Mouse (Mus musculus) lung, embryonic 15.5 days (tissue): Measurements from ENCODE around the gene Actr1a. TPM values are rescaled to one million over a fixed set of nuclear protein-coding genes. Genes with fewer than 3 reads are reported as not detected.

Source experiments
- ATAC-seq: fragments of 200-750 bp; cut with Nextera tagmentation; 2 replicates; pipeline ENCODE4 v1.8.0; 2017; ENCODE audit warnings: moderate number of reproducible peaks, borderline replicate concordance; ENCODE audit not compliant: low FRiP score, low TSS enrichment; ENCODE audit errors: extremely low read depth
- H3K27ac ChIP-seq: fragments of 300-500 bp; sonication (generic); 2 replicates; pipeline ENCODE4 v1.5.1; 2015; ENCODE audit warnings: moderate library complexity, mild to moderate bottlenecking, inconsistent platforms
- H3K27me3 ChIP-seq: fragments of 300-500 bp; sonication (generic); 2 replicates; pipeline ENCODE4 v1.6.1; 2015; ENCODE audit warnings: inconsistent platforms
- H3K36me3 ChIP-seq: fragments of 300-500 bp; sonication (generic); 2 replicates; pipeline ENCODE4 v1.6.1; 2015; ENCODE audit warnings: inconsistent platforms
- H3K4me1 ChIP-seq: fragments of 300-500 bp; sonication (generic); 2 replicates; pipeline ENCODE4 v1.6.1; 2015; ENCODE audit warnings: inconsistent platforms
- H3K4me2 ChIP-seq: fragments of 300-500 bp; sonication (generic); 2 replicates; pipeline ENCODE4 v1.6.1; 2015; ENCODE audit warnings: inconsistent platforms, mild to moderate bottlenecking, moderate library complexity
- H3K4me3 ChIP-seq: fragments of 300-500 bp; sonication (generic); 2 replicates; pipeline ENCODE4 v1.5.1; 2015; ENCODE audit warnings: mild to moderate bottlenecking, inconsistent platforms
- H3K9ac ChIP-seq: fragments of 300-500 bp; sonication (generic); 2 replicates; pipeline ENCODE4 v1.6.1; 2015; ENCODE audit warnings: inconsistent platforms
- H3K9me3 ChIP-seq: fragments of 300-500 bp; sonication (generic); 2 replicates; pipeline ENCODE4 v1.6.1; 2016; ENCODE audit warnings: inconsistent platforms
- WGBS: fragments of 180-500 bp; shearing (Covaris S2); methylation state at CpG from one replicate; pipeline ENCODE4 v1.1.7; 2015; 5-methylcytosine and 5-hydroxymethylcytosine counted together
- microRNA counts: library from miRNA; unstranded; fragments of <30 nt; microRNA quantifications from one replicate; lab custom pipeline; 2016
- microRNA-seq: library from miRNA; unstranded; fragments of <30 nt; microRNA quantifications from one replicate; pipeline ENCODE4, GENCODE M21; 2016
- polyA plus RNA-seq: library from polyadenylated mRNA; unstranded; fragments of >200 nt; fragmentation: Nextera tagmentation; extraction: Ambion mirVana; gene quantifications from 2 replicates; pipeline ENCODE4 v1.2.1, GENCODE M21; 2015

Actr1a gene
- polyA plus RNA-seq, 1 experiment from 2014 or later = 139 TPM

- H3K9ac ChIP-seq = no peak overlapping the region
- peaks cover 27% of the 10 kb centered on the region for H3K4me1 ChIP-seq
- H3K9me3 ChIP-seq = no peaks in the 10 kb centered on the region
- no peak overlapping the region for H3K4me3 ChIP-seq
- H3K4me2 ChIP-seq = no peak overlapping the region
- H3K36me3 ChIP-seq = peaks cover 11% of the 10 kb centered on the region; the same call in 1 of the 2 replicates
- no peak for ATAC-seq
- WGBS = 91% methylated on average over 14 of the region's 14 CpGs
- peaks cover 14% of the 10 kb centered on the region for H3K27me3 ChIP-seq
- no peak overlapping the region for H3K27ac ChIP-seq
Observed at GRCm38 (mm10) chr19:46331326-46331725, 64.2 kb downstream of the Actr1a start.

GRCm38 (mm10) chr19:46330696-46331095, 64.9 kb downstream of the Actr1a start:
- H3K9ac ChIP-seq = no peak overlapping the region
- no peak overlapping the region for H3K4me3 ChIP-seq
- no peak overlapping the region for H3K27ac ChIP-seq
- no peak overlapping the region for H3K4me2 ChIP-seq
- H3K9me3 ChIP-seq = no peaks in the 10 kb centered on the region
- peaks cover 27% of the 10 kb centered on the region for H3K4me1 ChIP-seq
- peaks cover 20% of the 10 kb centered on the region for H3K27me3 ChIP-seq
- peaks cover 11% of the 10 kb centered on the region; the same call in 1 of the 2 replicates for H3K36me3 ChIP-seq
- WGBS = 90% methylated on average over 12 of the region's 12 CpGs
- ATAC-seq = no peak

- H3K4me3 ChIP-seq = 0 out of 2 replicates have a peak overlapping the region, but pooled peaks have one; percentile 76
- peak overlapping the region; percentile 100 for H3K4me2 ChIP-seq
- no peak overlapping the region for H3K27ac ChIP-seq
- H3K36me3 ChIP-seq = peaks cover 11% of the 10 kb centered on the region; the same call in 1 of the 2 replicates
- ATAC-seq = peak; percentile 60
- H3K27me3 ChIP-seq = peaks cover 28% of the 10 kb centered on the region
- H3K4me1 ChIP-seq = peaks cover 27% of the 10 kb centered on the region
- WGBS = 5% methylated on average over 16 of the region's 16 CpGs
- H3K9ac ChIP-seq = no peak overlapping the region
- no peaks in the 10 kb centered on the region for H3K9me3 ChIP-seq
Observed at GRCm38 (mm10) chr19:46329951-46330350, 65.6 kb downstream of the Actr1a start.

GRCm38 (mm10) chr19:46329031-46329641, 66.4 kb downstream of the Actr1a start:
- peaks cover 36% of the 10 kb centered on the region for H3K27me3 ChIP-seq
- H3K4me1 ChIP-seq = peaks cover 27% of the 10 kb centered on the region
- ATAC-seq = peak; percentile 1; the same call in 1 of the 2 replicates
- WGBS = 2% methylated on average over 54 of the region's 54 CpGs
- H3K4me2 ChIP-seq = peak overlapping the region; percentile 100
- peak overlapping the region; percentile 89 for H3K27ac ChIP-seq
- H3K4me3 ChIP-seq = peak overlapping the region; percentile 76
- H3K9me3 ChIP-seq = no peaks in the 10 kb centered on the region
- peak overlapping the region; percentile 70 for H3K9ac ChIP-seq
- H3K36me3 ChIP-seq = peaks cover 11% of the 10 kb centered on the region; the same call in 1 of the 2 replicates

GRCm38 (mm10) chr19:46328081-46329030, 67.2 kb downstream of the Actr1a start, which contains the start of gene Fbxl15:
Gene Fbxl15 (plus strand): TSS chr19:46328184.
- Histone ChIP-seq H3K4me1 (peaks cover 27% of the 10 kb centered on the region), H3K9ac (peak within 1 kb of the TSS; percentile 70), H3K4me2 (peak within 1 kb of the TSS; percentile 100), H3K4me3 (peak within 1 kb of the TSS; percentile 76), H3K36me3 (peaks cover 11% of the 10 kb centered on the region; the same call in 1 of the 2 replicates), H3K9me3 (no peaks in the 10 kb centered on the region), H3K27me3 (peaks cover 43% of the 10 kb centered on the region), H3K27ac (peak within 1 kb of the TSS; percentile 89)
- WGBS = under 1% methylated on average over 81 of the region's 81 CpGs
- ATAC-seq = peak; percentile 87

- peak overlapping the region; percentile 76 for H3K4me3 ChIP-seq
- ATAC-seq = no peak
- H3K4me2 ChIP-seq = peak overlapping the region; percentile 100
- H3K27ac ChIP-seq = peak overlapping the region; percentile 89
- 23% methylated on average over 14 of the region's 14 CpGs for WGBS
- no peaks in the 10 kb centered on the region for H3K9me3 ChIP-seq
- peaks cover 51% of the 10 kb centered on the region for H3K27me3 ChIP-seq
- H3K36me3 ChIP-seq = peaks cover 11% of the 10 kb centered on the region; the same call in 1 of the 2 replicates
- H3K9ac ChIP-seq = peak overlapping the region; percentile 70
- H3K4me1 ChIP-seq = peaks cover 27% of the 10 kb centered on the region
Observed at GRCm38 (mm10) chr19:46327531-46328064, 68.0 kb downstream of the Actr1a start.

MicroRNAs encoded within 50 kb of the gene (microRNA counts, 519-probe panel; counts per million panel counts)
- 2,609 counts per million, percentile 61 among the panel's probes with 10 or more counts for microRNA mmu-miR-146b (lab: Ali Mortazavi, UCI)

Small RNAs within 50 kb of the gene (microRNA-seq; reads per million reads assigned to microRNA genes)
- not detected for gene Mir146b

Other genes with a start within 250 kb of the Actr1a start
- gene Pitx3, start 247.4 kb downstream of the Actr1a start, polyA plus RNA-seq = 0.39 and 0.53 TPM in 2 replicates
- gene Gbf1, start 243.2 kb downstream of the Actr1a start, polyA plus RNA-seq = 62.4 and 65.0 TPM in 2 replicates
- gene Nfkb2, start 91.4 kb downstream of the Actr1a start, polyA plus RNA-seq = 9.1 and 10.5 TPM in 2 replicates
- 7.0 and 8.3 TPM in 2 replicates for gene Psd, start 68.6 kb downstream of the Actr1a start, polyA plus RNA-seq
- 13.3 and 14.2 TPM in 2 replicates for gene Fbxl15, start 67.6 kb downstream of the Actr1a start, polyA plus RNA-seq
- 146 and 154 TPM in 2 replicates for gene Cuedc2, start 57.0 kb downstream of the Actr1a start, polyA plus RNA-seq
- 10.1 and 10.5 TPM in 2 replicates for gene Mfsd13a, start 54.6 kb downstream of the Actr1a start, polyA plus RNA-seq
- gene 2310034G01Rik, start 45.4 kb downstream of the Actr1a start, polyA plus RNA-seq = 2.0 and 2.4 TPM in 2 replicates
- gene Sufu, start 1.1 kb upstream of the Actr1a start, polyA plus RNA-seq = 31.9 and 34.5 TPM in 2 replicates
- gene Trim8, start 106.0 kb upstream of the Actr1a start, polyA plus RNA-seq = 22.2 and 27.8 TPM in 2 replicates
- 115 and 119 TPM in 2 replicates for gene Arl3, start 177.4 kb upstream of the Actr1a start, polyA plus RNA-seq
- gene Sfxn2, start 177.6 kb upstream of the Actr1a start, polyA plus RNA-seq = 27.9 and 28.3 TPM in 2 replicates
- gene Wbp1l, start 203.3 kb upstream of the Actr1a start, polyA plus RNA-seq = 44.0 and 48.0 TPM in 2 replicates